Mouse (Mus musculus) adrenal gland, postnatal 14 days (tissue): Measurements from ENCODE around the gene Prpf3. TPM values are rescaled to one million over a fixed set of nuclear protein-coding genes. Genes with fewer than 3 reads are reported as not detected.
A peak's percentile ranks its signal among the peaks of the same experiment; 100 is the strongest.
"Not testable (repeated sequence)": the region's sequence is repeated elsewhere in the genome, so short reads cannot be mapped to it uniquely, and the experiment has no call there.

ENCODE experiments used
- DNase-seq: peaks from one replicate; pipeline ENCODE4 v3.0.0; 2021; ENCODE audit warnings: mixed read lengths
- total RNA-seq: library from RNA; stranded (reverse); gene quantifications from 2 replicates; pipeline ENCODE4 v1.2.3, GENCODE M21; 2021

Prpf3 gene
- total RNA-seq, 1 experiment from 2014 or later: 27.2 TPM

DNA sequence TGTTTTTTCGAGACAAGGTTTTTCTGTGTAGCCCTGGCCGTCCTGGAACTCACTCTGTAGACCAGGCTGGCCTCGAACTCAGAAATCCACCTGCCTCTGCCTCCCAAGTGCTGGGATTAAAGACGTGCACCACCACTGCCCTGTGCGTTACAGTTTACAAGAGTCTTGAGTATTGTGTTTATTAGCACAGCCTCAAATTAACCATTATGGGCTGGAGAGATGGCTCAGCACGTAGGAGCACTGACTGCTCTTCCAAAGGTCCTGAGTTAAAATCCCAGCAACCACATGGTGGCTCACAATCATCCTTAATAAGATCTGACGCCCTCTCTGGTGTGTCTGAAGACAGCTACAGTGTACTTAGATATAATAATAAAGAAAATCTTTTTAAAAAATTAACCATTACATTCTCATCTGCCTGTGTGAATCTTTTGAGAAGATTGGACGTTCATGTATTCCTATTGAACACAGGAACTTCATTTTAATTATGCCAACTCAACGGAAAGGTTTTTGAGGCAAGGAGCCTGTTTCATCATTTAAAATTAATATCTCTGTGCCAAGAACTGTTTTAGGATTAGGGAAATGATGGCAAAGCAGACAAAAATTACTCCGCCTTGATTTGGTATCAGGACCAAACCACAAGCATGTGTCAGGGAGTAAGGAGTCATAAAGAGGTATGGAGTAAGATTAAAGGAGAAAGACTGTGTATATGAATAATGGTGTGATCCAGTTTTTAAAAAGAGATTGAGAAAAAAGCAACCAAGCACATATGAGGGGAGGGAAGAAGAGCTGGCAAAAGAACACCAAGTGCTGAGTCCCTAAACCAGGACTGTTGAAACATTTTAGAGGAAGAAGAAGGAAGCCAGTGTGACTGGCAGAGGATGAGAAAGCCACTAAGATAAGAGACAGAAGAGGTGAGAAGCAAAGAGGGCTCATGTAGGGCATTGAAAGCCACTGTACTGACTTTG is 35.4 kb downstream of the Prpf3 start:
- no peak for DNase-seq

- DNase-seq: peak; percentile 100
These were observed 36.2 kb downstream of the Prpf3 start for GRCm38 (mm10) chr3:95819351-95819985.

DNA sequence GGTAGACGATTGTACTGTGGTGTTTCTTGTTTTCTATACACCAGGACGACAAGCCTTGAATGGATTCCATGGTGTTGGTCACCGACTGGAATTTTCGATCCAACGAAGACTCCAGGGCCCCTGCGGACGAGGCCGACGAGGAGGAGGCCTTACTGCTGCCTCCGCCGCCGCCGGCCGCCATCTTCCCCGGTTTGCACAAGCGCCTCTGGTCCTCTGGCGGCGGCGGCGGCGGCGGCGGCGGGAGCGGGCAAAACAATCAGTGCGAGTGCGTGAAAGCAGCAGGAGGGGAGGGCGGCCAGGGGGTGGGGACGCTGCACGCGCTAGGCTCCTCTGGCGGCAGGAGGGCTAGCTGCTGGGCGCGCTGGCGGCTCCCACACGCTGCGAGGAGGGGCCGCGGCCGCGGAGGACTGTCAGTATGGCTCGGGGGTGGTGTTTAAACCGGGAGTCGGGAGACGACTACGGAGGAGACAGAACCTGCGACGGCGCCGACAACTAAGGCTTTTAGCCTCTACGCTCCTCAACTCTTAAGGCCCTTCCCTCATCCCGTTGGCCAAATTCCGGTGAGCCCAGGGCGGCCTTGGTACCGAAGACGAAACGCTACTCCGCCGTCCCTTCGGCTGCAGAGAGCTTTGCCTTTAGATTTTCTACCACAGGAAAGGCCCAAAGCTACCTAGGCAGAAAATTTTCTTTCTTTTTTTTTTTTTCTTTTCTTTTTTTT is 37.0 kb downstream of the Prpf3 start, which contains the start of gene Rprd2:
Gene Rprd2 (minus strand): TSS at position 293 of the 718 bp plus-strand sequence.
- DNase-seq: peak; percentile 88

GRCm38 (mm10) chr3:95818026-95818511 is 37.6 kb downstream of the Prpf3 start:
- DNase-seq: peak; percentile 70

DNA sequence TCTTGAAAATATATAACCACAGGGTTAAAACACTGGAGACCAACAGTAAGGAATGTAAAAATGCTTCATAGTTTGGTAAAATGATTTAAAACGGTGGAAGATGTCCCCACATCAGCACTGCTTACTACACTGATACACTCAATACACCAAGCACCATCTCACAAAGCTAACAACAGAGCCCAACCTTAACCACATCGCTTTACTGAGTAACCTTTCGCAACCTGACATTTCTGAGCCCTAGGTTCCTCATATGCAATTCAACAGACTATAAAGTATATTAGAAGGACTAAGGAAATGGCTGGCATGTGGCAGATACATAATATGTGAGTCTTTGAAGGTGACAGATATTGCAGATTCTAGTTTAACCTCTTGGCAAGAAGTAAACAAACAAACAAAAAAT is 39.0 kb downstream of the Prpf3 start:
- DNase-seq: no peak

GRCm38 (mm10) chr3:95808384-95808783 is 47.3 kb downstream of the Prpf3 start:
- no peak for DNase-seq

- DNase-seq: not testable (repeated sequence)
These were observed 48.1 kb downstream of the Prpf3 start for GRCm38 (mm10) chr3:95807630-95808029.

DNA sequence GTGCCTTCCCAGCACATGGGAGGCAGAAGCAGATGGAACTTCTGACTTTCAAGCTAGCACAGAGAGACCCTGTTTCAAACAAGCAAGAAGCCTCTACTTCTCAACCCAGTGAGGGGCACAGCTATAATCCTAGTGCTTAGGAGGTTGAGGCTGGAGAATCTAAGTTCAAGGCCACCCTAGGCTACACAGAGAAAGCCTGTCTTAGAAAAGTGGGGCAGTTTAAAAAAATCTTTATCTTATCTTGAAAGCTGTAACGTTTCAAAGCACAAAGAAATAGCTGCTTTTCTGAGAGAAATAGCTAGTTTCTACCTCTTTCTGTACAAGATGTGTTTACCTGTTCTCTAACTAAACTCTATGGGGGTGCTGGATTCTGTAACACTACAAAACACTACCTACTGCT is 49.0 kb downstream of the Prpf3 start:
- DNase-seq: no peak

GRCm38 (mm10) chr3:95803851-95804250 is 51.8 kb downstream of the Prpf3 start:
- no peak for DNase-seq

DNA sequence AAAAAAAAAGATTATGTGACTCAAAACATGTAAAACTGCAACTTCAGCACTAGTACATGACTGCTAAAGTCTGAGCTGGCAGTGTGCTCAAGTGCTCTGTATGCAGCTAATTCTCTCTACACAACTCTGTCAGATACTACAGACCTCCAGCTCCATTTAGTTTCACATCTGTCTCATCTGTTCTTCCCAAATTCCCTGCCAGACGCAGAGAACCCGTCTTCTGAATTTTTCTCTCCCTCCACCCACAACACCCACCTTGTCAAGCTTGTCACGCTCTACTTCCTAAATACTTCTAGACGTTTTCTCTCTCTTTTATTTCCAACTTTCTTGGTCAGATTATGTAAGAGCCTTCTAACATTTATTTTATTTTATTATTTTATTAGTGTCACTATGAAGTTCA is 56.9 kb downstream of the Prpf3 start:
- no peak for DNase-seq

DNA sequence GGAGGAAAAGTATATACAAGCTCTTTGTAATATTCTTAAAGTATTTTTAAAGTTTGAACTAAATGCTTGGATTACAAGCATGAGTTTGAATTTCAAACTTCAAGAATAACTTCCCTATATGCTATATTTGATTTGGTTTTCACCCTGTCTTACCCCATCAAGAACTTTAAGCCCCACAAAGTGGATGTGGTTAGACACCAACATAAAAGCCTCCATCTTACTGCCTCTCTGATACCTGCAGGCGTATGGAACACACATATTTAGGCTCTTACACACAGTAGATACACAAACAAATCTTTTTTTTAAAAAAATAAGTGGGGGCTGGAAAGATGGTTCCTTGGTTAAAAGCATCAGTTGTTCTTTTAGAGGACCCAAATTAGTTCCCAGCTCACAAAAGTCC is 61.4 kb downstream of the Prpf3 start:
- DNase-seq: no peak

DNA sequence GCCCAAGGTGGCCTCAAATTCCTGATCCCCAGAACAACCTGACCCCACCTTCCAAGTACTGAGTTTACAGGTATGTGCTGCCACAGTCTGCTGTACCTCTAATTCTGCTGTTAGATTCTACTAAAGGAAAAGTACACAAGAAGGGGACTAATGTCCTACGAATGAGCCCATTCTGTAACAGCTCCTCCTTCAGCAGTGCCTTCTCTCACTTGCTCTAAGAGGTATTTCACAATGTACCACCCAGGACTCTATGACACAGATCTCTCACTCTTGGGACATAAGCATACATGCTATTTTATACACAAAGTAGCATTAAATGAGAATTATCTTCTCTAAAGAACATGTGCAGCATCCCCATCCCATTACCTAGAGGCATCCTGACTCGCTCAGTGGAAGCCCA is 62.0 kb downstream of the Prpf3 start:
- no peak for DNase-seq

GRCm38 (mm10) chr3:95785501-95785900 is 70.2 kb downstream of the Prpf3 start:
- DNase-seq: no peak

Other genes starting within 250 kb of the Prpf3 start
- gene Ensa, start 230.9 kb downstream of the Prpf3 start, total RNA-seq: 72.6 and 74.5 TPM in 2 replicates
- 151 and 187 TPM in 2 replicates for gene Mcl1, start 197.1 kb downstream of the Prpf3 start, total RNA-seq
- gene Adamtsl4, start 168.0 kb downstream of the Prpf3 start, total RNA-seq: 6.6 and 8.4 TPM in 2 replicates
- 188 and 208 TPM in 2 replicates for gene Ecm1, start 116.3 kb downstream of the Prpf3 start, total RNA-seq
- gene Tars2, start 95.7 kb downstream of the Prpf3 start, total RNA-seq: 49.6 and 52.3 TPM in 2 replicates
- gene Rprd2, start 37.0 kb downstream of the Prpf3 start, total RNA-seq: 47.4 and 51.5 TPM in 2 replicates
- gene Mrps21, start 15.6 kb upstream of the Prpf3 start, total RNA-seq: 289 and 301 TPM in 2 replicates
- 2.6 and 3.9 TPM in 2 replicates for gene Ciart, start 26.4 kb upstream of the Prpf3 start, total RNA-seq
- 21.1 and 32.7 TPM in 2 replicates for gene BC028528, start 36.1 kb upstream of the Prpf3 start, total RNA-seq
- gene Aph1a, start 38.1 kb upstream of the Prpf3 start, total RNA-seq: 165 and 175 TPM in 2 replicates
- gene Car14, start 48.8 kb upstream of the Prpf3 start, total RNA-seq: 20.1 and 20.3 TPM in 2 replicates
- gene Anp32e, start 73.4 kb upstream of the Prpf3 start, total RNA-seq: 94.6 and 102 TPM in 2 replicates
- gene Plekho1, start 140.1 kb upstream of the Prpf3 start, total RNA-seq: 29.4 and 47.2 TPM in 2 replicates
- 27.0 and 31.1 TPM in 2 replicates for gene Vps45, start 202.6 kb upstream of the Prpf3 start, total RNA-seq
- gene Otud7b, start 248.6 kb upstream of the Prpf3 start, total RNA-seq: 31.8 and 40.8 TPM in 2 replicates